Mouse (Mus musculus) lung, embryonic 14.5 days (tissue): Measurements from ENCODE around the gene Celsr1. TPM values are rescaled to one million over a fixed set of nuclear protein-coding genes. Genes with fewer than 3 reads are reported as not detected.
A peak's percentile ranks its signal among the peaks of the same experiment; 100 is the strongest.

Experiments
- ATAC-seq: fragments of 200-750 bp; cut with Nextera tagmentation; 2 replicates; pipeline ENCODE4 v1.8.0; 2017; ENCODE audit warnings: mild to moderate bottlenecking, moderate TSS enrichment, moderate library complexity; ENCODE audit not compliant: insufficient read depth
- DNase-seq: peaks from one replicate; pipeline ENCODE4 v3.0.0-alpha.2; 2015
- H3K27ac ChIP-seq: fragments of 300-500 bp; sonication (generic); 2 replicates; pipeline ENCODE4 v1.5.1; 2014; ENCODE audit warnings: low read depth, mild to moderate bottlenecking, moderate library complexity
- H3K27me3 ChIP-seq: fragments of 300-500 bp; sonication (generic); 2 replicates; pipeline ENCODE4 v1.6.1; 2014; ENCODE audit warnings: low read length, control low read depth; ENCODE audit not compliant: insufficient read depth
- H3K36me3 ChIP-seq: fragments of 300-500 bp; sonication (generic); 2 replicates; pipeline ENCODE4 v1.6.1; 2014; ENCODE audit warnings: control low read depth; ENCODE audit not compliant: insufficient read depth
- H3K4me1 ChIP-seq: fragments of 300-500 bp; sonication (generic); 2 replicates; pipeline ENCODE4 v1.6.1; 2014; ENCODE audit warnings: antibody characterized with exemption, control low read depth; ENCODE audit not compliant: insufficient read depth
- H3K4me2 ChIP-seq: fragments of 300-500 bp; sonication (generic); 2 replicates; pipeline ENCODE4 v1.6.1; 2014; ENCODE audit warnings: mild to moderate bottlenecking
- H3K4me3 ChIP-seq: fragments of 300-500 bp; sonication (generic); 2 replicates; pipeline ENCODE4 v1.5.1; 2014; ENCODE audit warnings: low read depth, low read length
- H3K9ac ChIP-seq: fragments of 300-500 bp; sonication (generic); 2 replicates; pipeline ENCODE4 v1.6.1; 2014
- H3K9me3 ChIP-seq: fragments of 300-500 bp; sonication (generic); 2 replicates; pipeline ENCODE4 v1.6.1; 2016; ENCODE audit warnings: low read depth, low read length, control low read depth
- CTCF ChIP-seq: IDR thresholded peaks from 2 replicates; pipeline ENCODE4 v1.5.1; 2016; ENCODE audit warnings: antibody characterized with exemption, low read depth
- WGBS: fragments of 180-500 bp; shearing (Covaris S2); extraction: QIAGEN DNeasy Blood & Tissue Kit; methylation state at CpG from one replicate; pipeline ENCODE4 v1.1.7; 2014; 5-methylcytosine and 5-hydroxymethylcytosine counted together
- polyA plus RNA-seq: library from polyadenylated mRNA; unstranded; fragments of >200 nt; fragmentation: Nextera tagmentation; extraction: Ambion mirVana; gene quantifications from 2 replicates; pipeline ENCODE4 v1.2.1, GENCODE M21; 2014

Celsr1 gene
- polyA plus RNA-seq, 1 experiment from 2014 or later = 9.9 TPM

GRCm38 (mm10) chr15:86070368-86070767, 36.8 kb upstream of the Celsr1 start:
- H3K4me1 ChIP-seq = peaks cover 20% of the 10 kb centered on the region; the same call in 1 of the 2 replicates
- no peak for DNase-seq
- TF ChIP-seq CTCF = no peak
- H3K9ac ChIP-seq = no peak overlapping the region
- H3K9me3 ChIP-seq = no peaks in the 10 kb centered on the region
- no peaks in the 10 kb centered on the region for H3K27me3 ChIP-seq
- WGBS = 59% methylated on average over 11 of the region's 11 CpGs
- no peak overlapping the region for H3K27ac ChIP-seq
- no peak for ATAC-seq
- no peak overlapping the region for H3K4me2 ChIP-seq
- H3K36me3 ChIP-seq = no peaks in the 10 kb centered on the region
- H3K4me3 ChIP-seq = no peak overlapping the region

GRCm38 (mm10) chr15:86069011-86069791, 35.6 kb upstream of the Celsr1 start:
- TF ChIP-seq CTCF = no peak
- no peaks in the 10 kb centered on the region for H3K27me3 ChIP-seq
- 79% methylated on average over 10 of the region's 10 CpGs for whole genome bisulfite sequencing

GRCm38 (mm10) chr15:86067941-86068495, 34.4 kb upstream of the Celsr1 start:
- 0 out of 2 replicates have a peak overlapping the region, but pooled peaks have one; percentile 4 for H3K27ac ChIP-seq
- 62% methylated on average over 4 of the region's 4 CpGs for WGBS
- DNase-seq = peak; percentile 61
- H3K36me3 ChIP-seq = no peaks in the 10 kb centered on the region
- H3K9ac ChIP-seq = no peak overlapping the region
- no peak overlapping the region for H3K4me2 ChIP-seq
- no peaks in the 10 kb centered on the region for H3K27me3 ChIP-seq
- H3K4me3 ChIP-seq = no peak overlapping the region
- H3K9me3 ChIP-seq = no peaks in the 10 kb centered on the region
- peak; percentile 32; the same call in 1 of the 2 replicates for ATAC-seq
- peaks cover 20% of the 10 kb centered on the region; the same call in 1 of the 2 replicates for H3K4me1 ChIP-seq
- no peak for TF ChIP-seq CTCF

More at GRCm38 (mm10) chr15:86069011-86069791, 35.6 kb upstream of the Celsr1 start:
- ATAC-seq (no peak), DNase-seq (no peak)
- Histone ChIP-seq H3K4me2 (no peak overlapping the region), H3K9me3 (no peaks in the 10 kb centered on the region), H3K27ac (no peak overlapping the region), H3K4me3 (no peak overlapping the region), H3K4me1 (peaks cover 20% of the 10 kb centered on the region; the same call in 1 of the 2 replicates), H3K9ac (no peak overlapping the region), H3K36me3 (no peaks in the 10 kb centered on the region)

GRCm38 (mm10) chr15:86067581-86067910, 34.0 kb upstream of the Celsr1 start:
- no peaks in the 10 kb centered on the region for H3K36me3 ChIP-seq
- no peak for TF ChIP-seq CTCF
- ATAC-seq (peak; percentile 61; the same call in 1 of the 2 replicates), DNase-seq (peak; percentile 42)
- no peak overlapping the region for H3K9ac ChIP-seq
- H3K4me1 ChIP-seq = peaks cover 20% of the 10 kb centered on the region; the same call in 1 of the 2 replicates
- no peaks in the 10 kb centered on the region for H3K27me3 ChIP-seq
- 0 out of 2 replicates have a peak overlapping the region, but pooled peaks have one; percentile 4 for H3K27ac ChIP-seq
- no peak overlapping the region for H3K4me2 ChIP-seq
- no peak overlapping the region for H3K4me3 ChIP-seq
- WGBS = 41% methylated on average over 6 of the region's 6 CpGs
- H3K9me3 ChIP-seq = no peaks in the 10 kb centered on the region

- TF ChIP-seq CTCF = no peak
- Histone ChIP-seq H3K9me3 (no peaks in the 10 kb centered on the region), H3K27me3 (no peaks in the 10 kb centered on the region), H3K36me3 (no peaks in the 10 kb centered on the region), H3K27ac (0 out of 2 replicates have a peak overlapping the region, but pooled peaks have one; percentile 4), H3K4me1 (peaks cover 20% of the 10 kb centered on the region; the same call in 1 of the 2 replicates), H3K4me2 (no peak overlapping the region), H3K4me3 (no peak overlapping the region), H3K9ac (no peak overlapping the region)
- DNase-seq = no peak
- peak; percentile 33; the same call in 1 of the 2 replicates for ATAC-seq
- 36% methylated on average over 14 of the region's 14 CpGs for WGBS
Observed at GRCm38 (mm10) chr15:86066836-86067580, 33.4 kb upstream of the Celsr1 start.

GRCm38 (mm10) chr15:86065367-86065766, 31.8 kb upstream of the Celsr1 start:
- H3K9me3 ChIP-seq = no peaks in the 10 kb centered on the region
- H3K36me3 ChIP-seq = no peaks in the 10 kb centered on the region
- DNase-seq = no peak
- no peak overlapping the region for H3K9ac ChIP-seq
- no peaks in the 10 kb centered on the region for H3K27me3 ChIP-seq
- WGBS = 85% methylated on average over 4 of the region's 4 CpGs
- H3K4me1 ChIP-seq = peaks cover 27% of the 10 kb centered on the region
- no peak overlapping the region for H3K4me3 ChIP-seq
- no peak overlapping the region for H3K27ac ChIP-seq
- no peak for ATAC-seq
- no peak for TF ChIP-seq CTCF
- H3K4me2 ChIP-seq = no peak overlapping the region

- Histone ChIP-seq H3K4me1 (peaks cover 23% of the 10 kb centered on the region), H3K27me3 (no peaks in the 10 kb centered on the region), H3K27ac (no peak overlapping the region), H3K9ac (no peak overlapping the region), H3K4me3 (no peak overlapping the region), H3K36me3 (no peaks in the 10 kb centered on the region), H3K9me3 (no peaks in the 10 kb centered on the region), H3K4me2 (no peak overlapping the region)
- WGBS = 82% methylated on average over 3 of the region's 3 CpGs
- no peak for TF ChIP-seq CTCF
- DNase-seq = no peak
- no peak for ATAC-seq
Observed at GRCm38 (mm10) chr15:86064850-86065229, 31.3 kb upstream of the Celsr1 start.
